Mouse (Mus musculus): ENCODE results near the gene Ambn. TPM values are rescaled to one million over a fixed set of nuclear protein-coding genes. Genes with fewer than 3 reads are reported as not detected.

The Ambn gene
- polyA plus RNA-seq (2014; fragmentation: Illumina TruSeq; extraction: RNeasy Lipid Tissue Mini Kit (QIAGEN cat#74804); ENCODE audit: low read depth, low replicate concordance): not detected

DNA sequence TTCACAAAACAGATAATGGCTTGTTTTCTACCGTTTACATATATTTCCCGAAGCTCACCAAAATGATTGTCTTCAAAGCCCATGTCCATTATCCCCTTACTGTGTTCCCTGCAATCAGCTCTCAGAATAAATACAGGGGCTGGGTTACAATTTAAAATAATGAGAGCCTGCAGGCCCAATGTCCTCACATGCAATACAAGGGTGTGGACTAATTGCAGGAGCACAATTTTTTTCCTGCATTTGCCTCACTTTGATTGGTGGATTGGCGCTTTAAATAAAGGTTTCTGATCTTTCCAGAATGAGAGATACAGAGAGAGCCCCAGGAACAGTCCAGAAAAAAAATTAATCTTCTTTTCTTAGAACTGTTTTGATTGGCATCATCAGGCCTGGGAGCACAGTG, at the start of gene Ambn:
Ambn (plus strand) TSS at position 301 of the 400 bp plus-strand sequence.

GRCm38 (mm10) chr5:88487675-88488074, 31.9 kb downstream of the Ambn start, which contains the start of gene Enam:
Enam (plus strand) TSS chr5:88487975.

Other genes with a start within 250 kb of the Ambn start
- gene Gm7714, start 187.1 kb upstream of the Ambn start, polyA plus RNA-seq (2014; fragmentation: Illumina TruSeq; extraction: RNeasy Lipid Tissue Mini Kit (QIAGEN cat#74804); ENCODE audit: low read depth, low replicate concordance): not detected
- gene Prol1, start 138.7 kb upstream of the Ambn start, polyA plus RNA-seq (2014; fragmentation: Illumina TruSeq; extraction: RNeasy Lipid Tissue Mini Kit (QIAGEN cat#74804); ENCODE audit: low read depth, low replicate concordance): not detected
- gene Amtn, start 79.9 kb upstream of the Ambn start, polyA plus RNA-seq (2014; fragmentation: Illumina TruSeq; extraction: RNeasy Lipid Tissue Mini Kit (QIAGEN cat#74804); ENCODE audit: low read depth, low replicate concordance): not detected
- gene Enam, start 32.0 kb downstream of the Ambn start, polyA plus RNA-seq (2014; fragmentation: Illumina TruSeq; extraction: RNeasy Lipid Tissue Mini Kit (QIAGEN cat#74804); ENCODE audit: low read depth, low replicate concordance): not detected
- gene Jchain, start 71.9 kb downstream of the Ambn start, polyA plus RNA-seq (2014; fragmentation: Illumina TruSeq; extraction: RNeasy Lipid Tissue Mini Kit (QIAGEN cat#74804); ENCODE audit: low read depth, low replicate concordance): 3.9 TPM
- 52.2 TPM for gene Utp3, start 98.5 kb downstream of the Ambn start, polyA plus RNA-seq (2014; fragmentation: Illumina TruSeq; extraction: RNeasy Lipid Tissue Mini Kit (QIAGEN cat#74804); ENCODE audit: low read depth, low replicate concordance)
- 46.2 TPM for gene Rufy3, start 109.0 kb downstream of the Ambn start, polyA plus RNA-seq (2014; fragmentation: Illumina TruSeq; extraction: RNeasy Lipid Tissue Mini Kit (QIAGEN cat#74804); ENCODE audit: low read depth, low replicate concordance)
- 171 TPM for gene Grsf1, start 220.2 kb downstream of the Ambn start, polyA plus RNA-seq (2014; fragmentation: Illumina TruSeq; extraction: RNeasy Lipid Tissue Mini Kit (QIAGEN cat#74804); ENCODE audit: low read depth, low replicate concordance)